9 mouse cellular contexts compared by ENCODE assay signal in genomic region chr5:107611224-107611623, GRCm38 (mm10). TPM values are rescaled to one million over a fixed set of nuclear protein-coding genes. Genes with fewer than 3 reads are reported as not detected.
A peak's percentile ranks its signal among the peaks of the same experiment; 100 is the strongest.
DNase-seq lines count a peak whose midpoint lies in the region; ATAC-seq and TF ChIP-seq lines count a peak whose summit lies in the region.
"Had no signal": no experiment of that assay in that cellular context is flagged by ENCODE, and none has a peak within 500 bp of the region (broad histone marks: within the 10 kb centered on the region; RNA-seq: fewer than 3 reads in every experiment).

No protein-coding gene starts in this region.

- H3K4me2 ChIP-seq in lung, embryonic 14.5 days = no peak overlapping the region
- H3K4me2 ChIP-seq: limb, embryonic 13.5 days had no signal

- TF ChIP-seq EP300 in ES-Bruce4 (IDR thresholded peaks at IDR 0.05; ENCODE audit: insufficient read depth, low read depth, low read length) = no peak

- no peaks in the 10 kb centered on the region for H3K4me1 ChIP-seq in ES-Bruce4 (ENCODE audit: control insufficient read depth, insufficient read depth, low read length)
- no peaks in the 10 kb centered on the region for H3K4me1 ChIP-seq in cortical plate, adult 2 months (ENCODE audit: control insufficient read depth, insufficient read depth, low read length)
- H3K4me1 ChIP-seq in lung, embryonic 14.5 days (ENCODE audit: insufficient read depth) = no peaks in the 10 kb centered on the region
- H3K4me1 ChIP-seq: limb, embryonic 13.5 days had no signal

- no peak overlapping the region for H3K9ac ChIP-seq in ES-Bruce4 (ENCODE audit: low read depth, poor library complexity, severe bottlenecking)
- no peak overlapping the region for H3K9ac ChIP-seq in lung, embryonic 14.5 days
- H3K9ac ChIP-seq: limb, embryonic 13.5 days had no signal

- peak; percentile 23 for TF ChIP-seq CTCF in ES-Bruce4 (IDR thresholded peaks at IDR 0.05; ENCODE audit: low read depth, low read length)
- peak; percentile 77 for TF ChIP-seq CTCF in cortical plate, adult 2 months (IDR thresholded peaks at IDR 0.05; ENCODE audit: extremely low read depth, insufficient read depth, low read length)
- peak; percentile 94 for TF ChIP-seq CTCF in lung, embryonic 14.5 days (IDR thresholded peaks at IDR 0.05; ENCODE audit: low read depth)

- H3K9me3 ChIP-seq in ES-Bruce4 (replicated peaks; ENCODE audit: control insufficient read depth, insufficient read depth, low read length, poor library complexity, severe bottlenecking) = no peaks in the 10 kb centered on the region
- H3K9me3 ChIP-seq in lung, embryonic 14.5 days (ENCODE audit: low read depth, low read length) = no peaks in the 10 kb centered on the region
- H3K9me3 ChIP-seq: limb, embryonic 13.5 days had no signal

- no peak for TF ChIP-seq POLR2A in ES-Bruce4 (IDR thresholded peaks at IDR 0.05; ENCODE audit: insufficient read depth, low read length)
- TF ChIP-seq POLR2A in cortical plate, adult 2 months (IDR thresholded peaks at IDR 0.05; ENCODE audit: extremely low read depth, insufficient read depth, low read length) = no peak

- peak; percentile 49 to 84 for DNase-seq in adrenal gland, adult (ENCODE audit: inconsistent age in 2 of 2, low spot score in 1 of 2)
- peak; percentile 34 for DNase-seq in gastrocnemius, postnatal 14 days
- peak; percentile 43 to 59 for DNase-seq in kidney, postnatal 25 days
- DNase-seq in lung, embryonic 14.5 days = peak; percentile 91
- DNase-seq in ovary, postnatal 36 days (ENCODE audit: low spot score) = peak; percentile 29
- peak; percentile 63 to 64 for DNase-seq in thymus, postnatal 36 days

- peaks cover 16% of the 10 kb centered on the region for H3K36me3 ChIP-seq in ES-Bruce4 (ENCODE audit: control insufficient read depth, insufficient read depth, low read length, poor library complexity, severe bottlenecking)
- peaks cover 22% of the 10 kb centered on the region; the same call in 1 of the 2 replicates for H3K36me3 ChIP-seq in lung, embryonic 14.5 days (ENCODE audit: insufficient read depth)

- WGBS in lung, embryonic 14.5 days = 3% methylated on average over 2 of the region's 2 CpGs

- H3K27me3 ChIP-seq in ES-Bruce4 (ENCODE audit: control insufficient read depth, insufficient read depth, low read length, poor library complexity, severe bottlenecking) = no peaks in the 10 kb centered on the region
- no peaks in the 10 kb centered on the region for H3K27me3 ChIP-seq in lung, embryonic 14.5 days (ENCODE audit: insufficient read depth, low read length)
- H3K27me3 ChIP-seq: limb, embryonic 13.5 days had no signal

- H3K4me3 ChIP-seq in ES-Bruce4 (ENCODE audit: low read depth, low read length) = no peak overlapping the region
- no peak overlapping the region for H3K4me3 ChIP-seq in cortical plate, adult 2 months (ENCODE audit: insufficient read depth, low read length)
- no peak overlapping the region for H3K4me3 ChIP-seq in lung, embryonic 14.5 days (ENCODE audit: low read depth, low read length)
- H3K4me3 ChIP-seq: limb, embryonic 13.5 days had no signal

- intact Hi-C loops in gastrocnemius, postnatal 14 days (cut with DNase I; ENCODE audit: low total_unique reads) = no loop called here

- H3K27ac ChIP-seq in ES-Bruce4 (ENCODE audit: insufficient read depth, low read length) = no peak overlapping the region
- no peak overlapping the region for H3K27ac ChIP-seq in cortical plate, adult 2 months (ENCODE audit: insufficient read depth, low read length)
- no peak overlapping the region for H3K27ac ChIP-seq in lung, embryonic 14.5 days (ENCODE audit: low read depth)
- H3K27ac ChIP-seq: limb, embryonic 13.5 days had no signal

- ATAC-seq in lung, embryonic 14.5 days (ENCODE audit: insufficient read depth) = no peak; the same call in 1 of the 2 replicates

RNA-seq across cellular contexts. Expression of gene Glmn, which starts 13.5 kb away (rescaled TPM):
- polyA plus RNA-seq in ES-Bruce4 (2011; ENCODE audit: insufficient read depth, insufficient read length, low read depth, missing spikeins) = 27.4 and 29.0 TPM in 2 replicates
- polyA plus RNA-seq in cortical plate, adult 2 months (2012; rRNA removed) = 17.0 and 17.6 TPM in 2 replicates
- total RNA-seq in gastrocnemius, postnatal 14 days (2021) = 1 to 10 TPM; 5.5 to 6.1 TPM
- 27.2 and 27.5 TPM in 2 replicates for polyA plus RNA-seq in lung, embryonic 14.5 days (2014; fragmentation: Nextera tagmentation; extraction: Ambion mirVana)

RNA-seq across cellular contexts. Expression of gene Rpap2, which starts 14.1 kb away (rescaled TPM):
- 42.9 and 47.0 TPM in 2 replicates for polyA plus RNA-seq in ES-Bruce4 (2011; ENCODE audit: insufficient read depth, insufficient read length, low read depth, missing spikeins)
- 15.2 TPM in 2 replicates for polyA plus RNA-seq in cortical plate, adult 2 months (2012; rRNA removed)
- total RNA-seq in gastrocnemius, postnatal 14 days (2021) = 10 to 100 TPM in 1 of 2 experiments, 1 to 10 TPM in 1; 9.1 to 10.6 TPM
- polyA plus RNA-seq in lung, embryonic 14.5 days (2014; fragmentation: Nextera tagmentation; extraction: Ambion mirVana) = 17.5 and 17.8 TPM in 2 replicates

Comparison
In these comparisons a context has a peak if more than half of its experiments do, and no peak if none do; other contexts are left out.
1. CTCF ChIP-seq: peak in every context shown above with its lines; median percentile 94 in lung, embryonic 14.5 days; 77 in cortical plate, adult 2 months; 23 in ES-Bruce4.
2. DNase-seq: peak in every context shown above with its lines; median percentile 91 in lung, embryonic 14.5 days; 66 in adrenal gland, adult; 64 in thymus, postnatal 36 days; 51 in kidney, postnatal 25 days; 34 in gastrocnemius, postnatal 14 days; 29 in ovary, postnatal 36 days.